Mouse (Mus musculus): ENCODE measurements around the gene Hsfy2. TPM values are rescaled to one million over a fixed set of nuclear protein-coding genes. Genes with fewer than 3 reads are reported as not detected.

Gene Hsfy2
- not detected in 2 replicates for polyA plus RNA-seq (2014; fragmentation: Nextera tagmentation; extraction: Ambion mirVana)

DNA sequence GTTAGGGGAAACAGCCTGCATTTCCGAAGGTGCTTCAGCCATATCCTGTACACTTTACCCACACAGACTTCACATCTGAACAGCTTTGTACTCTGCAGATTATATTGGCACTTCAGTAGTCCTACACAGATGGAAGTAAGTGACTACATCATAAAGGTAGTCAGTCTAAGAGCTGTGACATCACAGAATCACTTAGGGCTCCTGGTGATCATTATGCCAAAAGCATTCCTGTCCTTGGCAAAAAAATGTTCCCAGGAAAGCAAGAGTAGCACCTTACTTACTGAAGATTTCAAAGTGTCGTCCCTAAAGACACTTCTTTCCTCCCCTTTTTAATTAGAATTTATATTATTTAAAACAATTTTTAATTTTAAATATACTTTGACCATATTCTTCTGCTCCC, at the start of gene Hsfy2:
Hsfy2 (minus strand) TSS at position 101 of the 400 bp plus-strand sequence.
- ATAC-seq (replicated peaks; ENCODE audit: low FRiP score) (no peak), DNase-seq (ENCODE audit: low spot score) (no peak)
- H3K36me3 ChIP-seq (ENCODE audit: control insufficient read depth, insufficient read depth, low read length): no peaks in the 10 kb centered on the region
- no peaks in the 10 kb centered on the region for H3K4me1 ChIP-seq (replicated peaks; ENCODE audit: control insufficient read depth, insufficient read depth, low read length)
- H3K27ac ChIP-seq (ENCODE audit: low read depth, low read length): no peak within 1 kb of the TSS
- H3K4me2 ChIP-seq: no peak within 1 kb of the TSS
- H3K9me3 ChIP-seq (ENCODE audit: control insufficient read depth, low read length): no peaks in the 10 kb centered on the region
- no peaks in the 10 kb centered on the region for H3K27me3 ChIP-seq (replicated peaks; ENCODE audit: control insufficient read depth, insufficient read depth, low read length)
- H3K9ac ChIP-seq (ENCODE audit: low read depth, low read length): no peak within 1 kb of the TSS
- WGBS: 78% methylated on average over 2 of the region's 2 CpGs
- no peak within 1 kb of the TSS for H3K4me3 ChIP-seq (ENCODE audit: low read depth, low read length)

DNA sequence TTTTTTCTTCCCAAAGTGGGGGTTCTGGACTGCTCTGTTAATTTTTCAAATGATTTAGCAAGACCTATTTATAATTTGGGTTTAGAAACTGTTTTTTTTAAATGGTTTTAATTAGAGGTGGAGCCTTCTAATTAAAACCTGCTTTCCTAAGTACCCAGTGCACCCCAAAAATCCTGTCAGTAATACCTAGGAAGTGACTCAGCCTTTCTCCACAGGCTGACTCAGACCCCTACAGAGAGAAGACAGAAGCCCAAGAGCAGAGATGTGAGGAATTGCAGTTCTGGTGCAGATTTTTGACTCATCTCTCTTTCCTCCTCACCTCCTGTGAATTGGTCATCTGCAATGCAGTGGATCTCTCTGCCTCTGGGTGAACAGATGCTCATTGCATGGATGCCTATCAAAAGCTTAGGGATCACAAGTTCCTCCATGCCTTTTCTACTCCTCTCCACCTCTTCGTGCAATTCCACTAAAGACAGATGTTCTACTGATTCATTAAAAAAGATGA, 47.9 kb upstream of the Hsfy2 start:
- no peaks in the 10 kb centered on the region for H3K9me3 ChIP-seq (ENCODE audit: control insufficient read depth, low read length)
- H3K4me1 ChIP-seq (replicated peaks; ENCODE audit: control insufficient read depth, insufficient read depth, low read length): no peaks in the 10 kb centered on the region
- H3K9ac ChIP-seq (ENCODE audit: low read depth, low read length): no peak overlapping the region
- no peak for ATAC-seq (replicated peaks; ENCODE audit: low FRiP score)
- WGBS: 85% methylated on average over 1 of the region's 1 CpGs
- no peaks in the 10 kb centered on the region for H3K27me3 ChIP-seq (replicated peaks; ENCODE audit: control insufficient read depth, insufficient read depth, low read length)
- no peak overlapping the region for H3K27ac ChIP-seq (ENCODE audit: low read depth, low read length)
- no peak overlapping the region for H3K4me3 ChIP-seq (ENCODE audit: low read depth, low read length)
- DNase-seq (ENCODE audit: low spot score): no peak
- no peak overlapping the region for H3K4me2 ChIP-seq
- H3K36me3 ChIP-seq (ENCODE audit: control insufficient read depth, insufficient read depth, low read length): no peaks in the 10 kb centered on the region

DNA sequence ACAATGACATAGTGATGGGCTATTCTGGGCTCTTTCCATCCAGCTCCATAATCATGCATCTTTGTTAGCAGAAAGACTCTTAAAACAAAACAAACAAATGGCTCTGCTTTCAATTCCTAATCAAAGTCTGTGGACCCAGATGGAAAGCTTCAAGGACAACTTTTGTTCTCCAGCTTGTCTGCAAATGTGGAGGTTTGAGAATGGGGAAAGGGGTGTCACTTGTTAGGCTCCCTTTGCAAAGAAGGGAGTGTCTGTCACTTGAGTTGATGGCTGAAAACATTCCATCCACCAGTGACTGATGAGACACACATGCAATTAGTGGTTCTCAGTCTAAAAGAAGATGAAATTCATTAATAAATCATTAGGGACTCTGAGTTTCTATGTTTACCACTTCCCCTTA, 47.3 kb upstream of the Hsfy2 start:
- Histone ChIP-seq H3K4me3 (ENCODE audit: low read depth, low read length) (no peak overlapping the region), H3K9ac (ENCODE audit: low read depth, low read length) (no peak overlapping the region), H3K4me1 (replicated peaks; ENCODE audit: control insufficient read depth, insufficient read depth, low read length) (no peaks in the 10 kb centered on the region), H3K27me3 (replicated peaks; ENCODE audit: control insufficient read depth, insufficient read depth, low read length) (no peaks in the 10 kb centered on the region), H3K4me2 (no peak overlapping the region), H3K27ac (ENCODE audit: low read depth, low read length) (no peak overlapping the region), H3K36me3 (ENCODE audit: control insufficient read depth, insufficient read depth, low read length) (no peaks in the 10 kb centered on the region), H3K9me3 (ENCODE audit: control insufficient read depth, low read length) (no peaks in the 10 kb centered on the region)
- no peak for DNase-seq (ENCODE audit: low spot score)
- no peak for ATAC-seq (replicated peaks; ENCODE audit: low FRiP score)

DNA sequence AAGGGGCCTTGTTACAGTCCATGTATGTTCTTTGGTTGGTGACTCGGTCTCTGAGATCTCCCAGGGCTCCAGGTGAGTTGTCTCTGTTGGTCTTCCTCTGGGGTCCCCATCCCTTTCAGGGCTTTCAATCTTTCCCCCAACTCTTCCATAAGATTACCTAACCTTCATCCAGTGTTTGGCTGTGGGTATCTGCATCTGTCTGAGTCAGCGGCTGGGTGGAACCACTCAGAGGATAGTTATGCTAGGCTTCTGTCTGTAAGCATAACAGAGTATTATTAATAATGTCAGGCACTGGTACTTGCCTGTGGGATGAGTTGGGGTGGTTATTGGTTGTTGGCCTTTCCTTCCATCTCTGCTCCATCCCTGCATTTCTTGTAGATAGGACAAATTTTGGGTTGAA, 44.0 kb upstream of the Hsfy2 start:
- H3K4me1 ChIP-seq (replicated peaks; ENCODE audit: control insufficient read depth, insufficient read depth, low read length): no peaks in the 10 kb centered on the region
- H3K9ac ChIP-seq (ENCODE audit: low read depth, low read length): no peak overlapping the region
- no peak overlapping the region for H3K4me3 ChIP-seq (ENCODE audit: low read depth, low read length)
- 78% methylated on average over 2 of the region's 2 CpGs for WGBS
- ATAC-seq (replicated peaks; ENCODE audit: low FRiP score): no peak
- no peak overlapping the region for H3K4me2 ChIP-seq
- H3K27me3 ChIP-seq (replicated peaks; ENCODE audit: control insufficient read depth, insufficient read depth, low read length): no peaks in the 10 kb centered on the region
- H3K9me3 ChIP-seq (ENCODE audit: control insufficient read depth, low read length): no peaks in the 10 kb centered on the region
- no peak overlapping the region for H3K27ac ChIP-seq (ENCODE audit: low read depth, low read length)
- no peak for DNase-seq (ENCODE audit: low spot score)
- no peaks in the 10 kb centered on the region for H3K36me3 ChIP-seq (ENCODE audit: control insufficient read depth, insufficient read depth, low read length)

DNA sequence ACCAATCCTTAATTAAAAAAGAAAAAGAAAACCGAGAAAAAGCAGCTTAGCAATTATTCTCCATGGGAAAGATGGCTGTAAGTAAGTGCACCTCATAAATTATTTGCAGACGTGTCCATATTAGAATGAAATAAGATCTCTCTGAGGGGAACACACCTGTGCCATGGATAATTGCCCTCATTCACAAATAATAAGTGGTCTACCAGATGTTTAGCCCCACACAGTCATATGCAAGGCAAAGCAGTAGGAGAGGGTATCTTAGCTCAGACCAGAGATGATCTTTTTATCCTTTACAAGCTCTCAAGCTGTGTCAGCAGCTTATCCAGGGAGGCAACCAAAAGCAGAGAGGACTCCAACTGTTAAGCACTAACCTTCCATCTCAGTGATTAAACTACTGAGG, 38.0 kb upstream of the Hsfy2 start:
- Histone ChIP-seq H3K4me1 (replicated peaks; ENCODE audit: control insufficient read depth, insufficient read depth, low read length) (no peaks in the 10 kb centered on the region), H3K9ac (ENCODE audit: low read depth, low read length) (no peak overlapping the region), H3K4me3 (ENCODE audit: low read depth, low read length) (no peak overlapping the region), H3K4me2 (no peak overlapping the region), H3K27ac (ENCODE audit: low read depth, low read length) (no peak overlapping the region), H3K36me3 (ENCODE audit: control insufficient read depth, insufficient read depth, low read length) (no peaks in the 10 kb centered on the region), H3K27me3 (replicated peaks; ENCODE audit: control insufficient read depth, insufficient read depth, low read length) (no peaks in the 10 kb centered on the region), H3K9me3 (ENCODE audit: control insufficient read depth, low read length) (no peaks in the 10 kb centered on the region)
- DNase-seq (ENCODE audit: low spot score) (no peak), ATAC-seq (replicated peaks; ENCODE audit: low FRiP score) (no peak)
- 54% methylated on average over 2 of the region's 2 CpGs for WGBS

DNA sequence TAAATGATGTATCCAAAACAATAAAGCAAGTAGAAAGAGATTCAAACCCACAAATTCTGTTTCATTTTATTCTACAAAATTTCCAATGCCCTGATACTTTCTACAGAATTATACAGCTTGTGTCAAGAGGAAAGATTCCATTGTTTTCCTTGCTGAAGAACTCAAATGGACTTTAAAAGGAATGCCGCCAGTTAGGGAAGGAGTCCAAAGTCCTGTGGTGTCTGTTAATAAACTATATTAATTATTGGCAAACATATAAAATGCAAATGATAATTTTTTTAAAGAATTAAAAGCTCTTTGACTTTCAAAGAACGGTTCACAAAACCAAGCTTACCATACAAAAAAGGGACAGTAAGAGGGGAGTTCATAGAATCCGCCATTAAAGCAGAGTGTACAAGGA, 37.4 kb upstream of the Hsfy2 start:
- Histone ChIP-seq H3K4me3 (ENCODE audit: low read depth, low read length) (no peak overlapping the region), H3K9me3 (ENCODE audit: control insufficient read depth, low read length) (no peaks in the 10 kb centered on the region), H3K4me2 (no peak overlapping the region), H3K4me1 (replicated peaks; ENCODE audit: control insufficient read depth, insufficient read depth, low read length) (no peaks in the 10 kb centered on the region), H3K27me3 (replicated peaks; ENCODE audit: control insufficient read depth, insufficient read depth, low read length) (no peaks in the 10 kb centered on the region), H3K27ac (ENCODE audit: low read depth, low read length) (no peak overlapping the region), H3K36me3 (ENCODE audit: control insufficient read depth, insufficient read depth, low read length) (no peaks in the 10 kb centered on the region), H3K9ac (ENCODE audit: low read depth, low read length) (no peak overlapping the region)
- WGBS: 86% methylated on average over 3 of the region's 3 CpGs
- ATAC-seq (replicated peaks; ENCODE audit: low FRiP score): no peak
- DNase-seq (ENCODE audit: low spot score): no peak

DNA sequence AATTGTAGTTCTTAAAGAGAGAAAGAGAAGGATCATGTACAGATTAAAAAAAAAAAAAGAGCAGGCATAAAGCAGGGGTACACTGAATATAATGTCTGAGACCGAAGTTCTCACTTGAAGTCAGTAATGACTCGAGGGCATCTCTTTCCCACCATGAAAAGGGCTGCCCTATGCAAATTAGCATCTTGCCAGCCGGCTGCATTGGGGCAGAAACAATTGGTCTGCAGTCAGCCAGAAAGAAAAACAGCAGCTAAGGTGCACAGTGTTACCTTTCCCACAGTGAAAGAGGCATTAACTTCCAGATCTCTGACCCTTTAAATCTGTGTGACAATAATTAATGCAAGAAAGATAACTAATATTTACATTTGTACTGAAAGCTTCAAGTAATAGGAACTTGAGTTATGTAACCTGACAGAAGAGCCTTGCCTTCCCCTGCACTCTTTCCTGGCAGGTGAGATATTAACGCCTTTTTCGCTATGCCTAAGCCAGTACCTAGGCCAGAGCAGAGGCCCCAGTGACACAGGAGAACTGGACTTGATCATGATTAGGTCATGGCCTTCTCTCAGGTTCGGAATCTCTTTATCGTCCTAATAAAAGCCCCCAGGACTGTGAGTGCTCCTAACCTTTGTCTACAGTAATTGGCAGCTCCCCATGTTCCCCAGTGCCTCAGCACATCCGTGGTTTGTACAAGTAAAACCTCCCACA, 34.2 kb upstream of the Hsfy2 start:
- H3K27me3 ChIP-seq (replicated peaks; ENCODE audit: control insufficient read depth, insufficient read depth, low read length): no peaks in the 10 kb centered on the region

DNA sequence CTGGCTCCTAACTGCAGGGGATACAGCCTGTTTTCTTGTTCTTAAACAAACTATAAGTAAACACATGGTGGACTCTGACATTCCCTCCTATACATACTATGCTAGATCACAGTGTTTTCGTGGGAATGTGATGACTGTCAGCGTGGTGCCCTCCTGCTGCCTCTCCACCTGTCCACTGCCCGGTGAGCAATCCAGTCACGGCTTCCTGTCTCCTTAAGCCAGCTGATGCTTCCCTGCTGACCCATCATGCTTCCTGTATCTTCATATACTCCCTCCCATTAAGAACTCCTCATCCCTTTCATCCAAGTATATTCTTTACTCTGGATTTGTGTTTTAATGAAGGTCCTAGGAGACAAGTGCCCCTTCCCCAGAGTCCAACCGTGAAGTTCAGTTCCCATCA, 33.3 kb upstream of the Hsfy2 start:
- DNase-seq (ENCODE audit: low spot score) (no peak), ATAC-seq (replicated peaks; ENCODE audit: low FRiP score) (no peak)
- H3K4me3 ChIP-seq (ENCODE audit: low read depth, low read length): no peak overlapping the region
- H3K4me1 ChIP-seq (replicated peaks; ENCODE audit: control insufficient read depth, insufficient read depth, low read length): no peaks in the 10 kb centered on the region
- no peak overlapping the region for H3K27ac ChIP-seq (ENCODE audit: low read depth, low read length)
- no peaks in the 10 kb centered on the region for H3K36me3 ChIP-seq (ENCODE audit: control insufficient read depth, insufficient read depth, low read length)
- no peaks in the 10 kb centered on the region for H3K9me3 ChIP-seq (ENCODE audit: control insufficient read depth, low read length)
- H3K27me3 ChIP-seq (replicated peaks; ENCODE audit: control insufficient read depth, insufficient read depth, low read length): no peaks in the 10 kb centered on the region
- no peak overlapping the region for H3K4me2 ChIP-seq
- WGBS: 75% methylated on average over 5 of the region's 5 CpGs
- H3K9ac ChIP-seq (ENCODE audit: low read depth, low read length): no peak overlapping the region

More for the DNA sequence above, 34.2 kb upstream of the Hsfy2 start:
- no peak overlapping the region for H3K4me3 ChIP-seq (ENCODE audit: low read depth, low read length)
- ATAC-seq (replicated peaks; ENCODE audit: low FRiP score) (no peak), DNase-seq (ENCODE audit: low spot score) (no peak)
- no peaks in the 10 kb centered on the region for H3K4me1 ChIP-seq (replicated peaks; ENCODE audit: control insufficient read depth, insufficient read depth, low read length)
- no peak overlapping the region for H3K4me2 ChIP-seq
- 57% methylated on average over 8 of the region's 8 CpGs for WGBS
- no peaks in the 10 kb centered on the region for H3K36me3 ChIP-seq (ENCODE audit: control insufficient read depth, insufficient read depth, low read length)
- H3K27ac ChIP-seq (ENCODE audit: low read depth, low read length): no peak overlapping the region
- H3K9ac ChIP-seq (ENCODE audit: low read depth, low read length): no peak overlapping the region
- H3K9me3 ChIP-seq (ENCODE audit: control insufficient read depth, low read length): no peaks in the 10 kb centered on the region

DNA sequence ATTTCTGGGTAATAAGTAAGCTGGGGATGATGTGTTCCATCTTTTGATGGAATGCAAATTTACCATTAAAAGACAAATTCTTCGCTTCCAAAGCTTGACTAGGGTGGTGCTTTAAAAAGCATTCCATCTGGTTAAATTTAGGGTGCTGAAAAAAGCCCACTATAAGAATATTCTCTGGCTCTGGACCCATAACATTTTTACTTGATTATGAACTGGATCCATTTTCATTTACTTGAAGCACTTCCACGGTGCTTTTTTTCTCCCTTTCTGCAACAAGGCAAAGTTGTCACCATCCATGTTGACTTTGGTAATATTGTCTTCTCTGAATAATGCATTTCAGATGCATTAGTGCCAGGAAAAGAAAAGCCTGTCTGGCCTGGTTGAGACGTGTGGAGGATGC, 27.4 kb upstream of the Hsfy2 start:
- ATAC-seq (replicated peaks; ENCODE audit: low FRiP score) (no peak), DNase-seq (ENCODE audit: low spot score) (no peak)
- no peaks in the 10 kb centered on the region for H3K9me3 ChIP-seq (ENCODE audit: control insufficient read depth, low read length)
- H3K36me3 ChIP-seq (ENCODE audit: control insufficient read depth, insufficient read depth, low read length): no peaks in the 10 kb centered on the region
- H3K4me3 ChIP-seq (ENCODE audit: low read depth, low read length): no peak overlapping the region
- no peak overlapping the region for H3K4me2 ChIP-seq
- no peaks in the 10 kb centered on the region for H3K27me3 ChIP-seq (replicated peaks; ENCODE audit: control insufficient read depth, insufficient read depth, low read length)
- H3K4me1 ChIP-seq (replicated peaks; ENCODE audit: control insufficient read depth, insufficient read depth, low read length): no peaks in the 10 kb centered on the region
- H3K27ac ChIP-seq (ENCODE audit: low read depth, low read length): no peak overlapping the region
- H3K9ac ChIP-seq (ENCODE audit: low read depth, low read length): no peak overlapping the region
- 84% methylated on average over 3 of the region's 3 CpGs for WGBS

Measured in liver, embryonic 11.5 days (tissue).